Mouse (Mus musculus) ES-Bruce4 (cell line): Measurements from ENCODE around the gene Sycp2. TPM values are rescaled to one million over a fixed set of nuclear protein-coding genes. Genes with fewer than 3 reads are reported as not detected.
A peak's percentile ranks its signal among the peaks of the same experiment; 100 is the strongest.

Experiments used
- H3K27ac ChIP-seq: 2 replicates; pipeline ENCODE4 v1.5.1; 2012; ENCODE audit warnings: low read length, inconsistent platforms; ENCODE audit not compliant: insufficient read depth
- H3K27me3 ChIP-seq: 2 replicates; pipeline ENCODE4 v1.6.1; 2012; ENCODE audit warnings: mild to moderate bottlenecking, low read length, inconsistent platforms; ENCODE audit not compliant: control insufficient read depth, poor library complexity, insufficient read depth, severe bottlenecking
- H3K36me3 ChIP-seq: 2 replicates; pipeline ENCODE4 v1.6.1; 2012; ENCODE audit warnings: inconsistent platforms, mild to moderate bottlenecking, low read length, moderate library complexity; ENCODE audit not compliant: control insufficient read depth, poor library complexity, insufficient read depth, severe bottlenecking
- H3K4me1 ChIP-seq: one replicate; pipeline ENCODE4 v1.8.1; 2011; ENCODE audit warnings: low read length; ENCODE audit not compliant: control insufficient read depth, insufficient read depth
- H3K4me3 ChIP-seq: 2 replicates; pipeline ENCODE4 v1.5.1; 2011; ENCODE audit warnings: low read depth, mild to moderate bottlenecking, low read length
- H3K9ac ChIP-seq: 2 replicates; pipeline ENCODE4 v1.6.1; 2012; ENCODE audit warnings: low read depth, mild to moderate bottlenecking, inconsistent platforms; ENCODE audit not compliant: poor library complexity, severe bottlenecking
- H3K9me3 ChIP-seq: replicated peaks from 2 replicates; pipeline ENCODE4 v1.6.1; 2012; ENCODE audit warnings: mild to moderate bottlenecking, low read length, inconsistent platforms; ENCODE audit not compliant: control insufficient read depth, poor library complexity, insufficient read depth, severe bottlenecking
- CTCF ChIP-seq: IDR thresholded peaks from one replicate; pipeline ENCODE4 v1.8.1; 2011; ENCODE audit warnings: low read depth, low read length
- EP300 ChIP-seq: IDR thresholded peaks from 2 replicates; pipeline ENCODE4 v1.6.1; 2011; ENCODE audit warnings: low read depth, low read length; ENCODE audit not compliant: insufficient read depth
- POLR2A ChIP-seq: IDR thresholded peaks from one replicate; pipeline ENCODE4 v1.8.1; 2011; ENCODE audit warnings: low read length; ENCODE audit not compliant: insufficient read depth
- polyA plus RNA-seq: library from polyadenylated mRNA; stranded (reverse); fragments of >200 nt; gene quantifications from 2 replicates; pipeline ENCODE4 v1.2.4, GENCODE M21; 2011; ENCODE audit warnings: low read depth; ENCODE audit not compliant: missing spikeins, insufficient read depth, insufficient read length

Sycp2 gene
- polyA plus RNA-seq, 1 experiment: 0.78 TPM

GRCm38 (mm10) chr2:178420576-178420975, 13.1 kb upstream of the Sycp2 start:
- TF ChIP-seq POLR2A (no peak), EP300 (no peak), CTCF (no peak)
- no peak overlapping the region for H3K4me3 ChIP-seq
- no peaks in the 10 kb centered on the region for H3K36me3 ChIP-seq
- no peaks in the 10 kb centered on the region for H3K9me3 ChIP-seq
- no peaks in the 10 kb centered on the region for H3K27me3 ChIP-seq
- no peak overlapping the region for H3K9ac ChIP-seq
- no peaks in the 10 kb centered on the region for H3K4me1 ChIP-seq
- no peak overlapping the region for H3K27ac ChIP-seq

DNA sequence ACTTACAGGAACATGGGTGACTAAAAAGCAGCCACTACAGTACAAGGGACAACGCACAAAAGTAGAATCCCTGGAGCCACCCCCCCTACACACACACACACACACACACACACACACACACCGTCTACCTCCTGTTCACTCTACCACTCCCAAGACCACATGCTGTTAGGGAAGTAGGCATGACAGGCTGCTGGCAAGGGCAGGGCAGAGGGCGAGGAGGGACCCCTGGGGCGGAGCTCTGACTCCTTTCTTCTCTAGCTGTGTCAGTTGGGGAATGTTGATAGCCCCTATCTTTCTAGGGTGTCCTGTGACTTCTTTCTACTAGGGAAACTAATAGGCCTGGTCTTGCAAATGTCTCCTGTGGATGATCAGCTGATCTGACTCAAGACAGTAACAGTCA, 9.5 kb upstream of the Sycp2 start:
- no peaks in the 10 kb centered on the region for H3K36me3 ChIP-seq
- no peak overlapping the region for H3K27ac ChIP-seq
- peaks cover 1% of the 10 kb centered on the region for H3K27me3 ChIP-seq
- no peak overlapping the region for H3K4me3 ChIP-seq
- no peaks in the 10 kb centered on the region for H3K9me3 ChIP-seq
- TF ChIP-seq EP300 (no peak), POLR2A (no peak), CTCF (no peak)
- no peaks in the 10 kb centered on the region for H3K4me1 ChIP-seq
- H3K9ac ChIP-seq: no peak overlapping the region

DNA sequence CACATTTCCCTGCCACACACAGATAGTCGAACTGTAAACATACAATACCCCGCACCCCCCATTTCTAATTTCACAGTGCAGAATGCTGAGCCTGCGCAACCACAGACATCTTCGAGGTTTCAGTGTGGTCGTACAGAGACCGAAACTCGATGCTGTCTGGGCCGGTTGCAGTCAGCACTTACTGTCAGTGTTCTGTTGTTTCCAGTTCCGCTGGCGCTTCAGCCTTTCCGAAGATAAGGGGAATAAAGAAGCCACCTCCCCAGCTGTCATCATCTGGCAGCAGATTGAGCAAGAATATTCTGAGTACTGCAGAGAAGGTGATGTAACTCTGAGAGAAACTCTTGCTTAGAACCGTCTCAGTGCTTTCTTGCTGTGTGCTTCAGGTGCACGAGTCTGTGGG, 8.9 kb upstream of the Sycp2 start:
- TF ChIP-seq EP300: no peak
- TF ChIP-seq CTCF: no peak
- no peak for TF ChIP-seq POLR2A
- no peak overlapping the region for H3K27ac ChIP-seq
- no peaks in the 10 kb centered on the region for H3K4me1 ChIP-seq
- H3K4me3 ChIP-seq: no peak overlapping the region
- no peak overlapping the region for H3K9ac ChIP-seq
- H3K36me3 ChIP-seq: no peaks in the 10 kb centered on the region
- no peaks in the 10 kb centered on the region for H3K9me3 ChIP-seq
- peaks cover 1% of the 10 kb centered on the region for H3K27me3 ChIP-seq

DNA sequence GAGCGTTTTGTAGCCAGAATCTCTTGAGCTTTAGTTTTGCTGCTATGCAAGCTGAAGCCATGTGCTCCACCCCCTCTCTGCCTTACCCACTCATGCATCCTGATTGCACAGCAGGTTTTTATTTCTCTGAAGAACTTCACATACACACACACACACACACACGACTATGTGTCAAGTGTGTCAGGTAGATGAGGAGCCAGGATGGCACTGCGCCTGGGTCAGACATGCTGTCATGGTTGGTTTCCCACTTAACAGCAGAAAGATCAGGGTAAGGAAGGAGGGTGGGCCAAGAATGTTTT, 7.6 kb upstream of the Sycp2 start:
- Histone ChIP-seq H3K9ac (no peak overlapping the region), H3K27ac (no peak overlapping the region), H3K4me1 (no peaks in the 10 kb centered on the region), H3K9me3 (no peaks in the 10 kb centered on the region), H3K27me3 (peaks cover 1% of the 10 kb centered on the region), H3K4me3 (no peak overlapping the region), H3K36me3 (no peaks in the 10 kb centered on the region)
- no peak for TF ChIP-seq EP300
- no peak for TF ChIP-seq POLR2A
- no peak for TF ChIP-seq CTCF

GRCm38 (mm10) chr2:178414261-178415149, 7.0 kb upstream of the Sycp2 start, which contains the start of the genes Ppp1r3d and Fam217b:
TSS of gene Ppp1r3d (minus strand) at chr2:178414472.
TSS of gene Fam217b (plus strand) at chr2:178414524.
- peak within 1 kb of the TSS; percentile 49 for H3K9ac ChIP-seq

DNA sequence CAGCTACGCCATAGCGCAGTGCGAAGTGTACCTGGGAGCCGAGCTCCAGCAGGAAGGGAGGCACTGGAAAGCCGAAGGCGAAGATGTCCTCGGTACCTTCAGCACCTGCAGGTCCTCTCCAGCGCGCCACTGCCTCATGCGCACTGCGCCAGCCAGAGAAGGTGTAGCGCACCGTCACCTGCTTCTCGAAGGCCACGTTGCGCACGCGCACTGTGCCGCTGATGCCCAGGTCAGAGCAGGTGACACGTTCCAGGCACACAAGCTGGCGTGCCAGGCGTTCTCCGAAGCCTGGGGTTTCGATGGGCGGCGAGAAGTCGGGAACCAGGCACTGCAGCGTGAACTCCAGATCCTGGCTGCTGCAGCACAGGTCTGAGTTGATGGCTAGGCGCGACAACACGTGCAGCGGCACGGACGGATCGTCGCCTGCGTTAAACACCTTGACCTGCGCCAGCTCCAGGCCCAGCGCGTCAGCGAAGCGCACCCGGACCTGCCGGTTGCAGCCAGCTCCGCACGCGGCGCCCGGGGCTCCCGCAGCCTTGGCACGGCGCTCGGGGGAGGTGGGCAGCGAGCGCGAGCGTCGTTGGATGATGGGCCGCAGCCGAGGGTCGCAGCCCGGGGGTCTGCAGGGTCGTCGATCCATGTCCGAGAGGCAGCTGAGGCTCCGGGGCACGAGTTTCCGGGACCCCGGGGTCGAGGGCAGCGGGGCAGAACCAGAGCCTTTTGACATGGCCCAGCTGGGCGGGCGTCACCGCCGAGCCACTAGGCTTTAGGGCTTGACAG, 6.2 kb upstream of the Sycp2 start:
- Histone ChIP-seq H3K9ac (peak overlapping the region; percentile 49), H3K27ac (no peak overlapping the region), H3K36me3 (no peaks in the 10 kb centered on the region), H3K4me3 (peak overlapping the region; percentile 73), H3K27me3 (peaks cover 1% of the 10 kb centered on the region), H3K9me3 (no peaks in the 10 kb centered on the region), H3K4me1 (no peaks in the 10 kb centered on the region)
- TF ChIP-seq CTCF (no peak), EP300 (no peak), POLR2A (no peak)

More at GRCm38 (mm10) chr2:178414261-178415149, 7.0 kb upstream of the Sycp2 start, which contains the start of the genes Ppp1r3d and Fam217b:
- TF ChIP-seq EP300: no peak
- no peak for TF ChIP-seq CTCF
- no peak for TF ChIP-seq POLR2A
- Histone ChIP-seq H3K27ac (no peak within 1 kb of the TSS), H3K36me3 (no peaks in the 10 kb centered on the region), H3K27me3 (peaks cover 1% of the 10 kb centered on the region), H3K4me1 (no peaks in the 10 kb centered on the region), H3K4me3 (peak within 1 kb of the TSS; percentile 73), H3K9me3 (no peaks in the 10 kb centered on the region)
